Mouse (Mus musculus) midbrain, embryonic 16.5 days (tissue): ENCODE measurements around the gene Sult1e1. TPM values are rescaled to one million over a fixed set of nuclear protein-coding genes. Genes with fewer than 3 reads are reported as not detected.

Experiments
- ATAC-seq: fragments of 200-750 bp; cut with Nextera tagmentation; 2 replicates; pipeline ENCODE4 v1.8.0; 2017; ENCODE audit warnings: moderate TSS enrichment
- H3K27ac ChIP-seq: fragments of 300-500 bp; sonication (generic); 2 replicates; pipeline ENCODE4 v1.5.1; 2014; ENCODE audit warnings: mild to moderate bottlenecking, low read length, mixed read lengths
- H3K27me3 ChIP-seq: fragments of 300-500 bp; sonication (generic); 2 replicates; pipeline ENCODE4 v1.6.1; 2014; ENCODE audit warnings: low read depth, low read length, mixed read lengths; ENCODE audit not compliant: control insufficient read depth, insufficient read depth
- H3K36me3 ChIP-seq: fragments of 300-500 bp; sonication (generic); 2 replicates; pipeline ENCODE4 v1.6.1; 2014; ENCODE audit warnings: mild to moderate bottlenecking, low read length, moderate library complexity, mixed read lengths; ENCODE audit not compliant: control insufficient read depth, insufficient read depth
- H3K4me1 ChIP-seq: fragments of 300-500 bp; sonication (generic); 2 replicates; pipeline ENCODE4 v1.6.1; 2014; ENCODE audit warnings: mild to moderate bottlenecking, low read length, mixed read lengths; ENCODE audit not compliant: control insufficient read depth, insufficient read depth
- H3K4me2 ChIP-seq: fragments of 300-500 bp; sonication (generic); 2 replicates; pipeline ENCODE4 v1.6.1; 2014; ENCODE audit warnings: mild to moderate bottlenecking, low read length, mixed read lengths
- H3K4me3 ChIP-seq: fragments of 300-500 bp; sonication (generic); 2 replicates; pipeline ENCODE4 v1.5.1; 2014; ENCODE audit warnings: low read depth, mild to moderate bottlenecking, low read length, moderate library complexity, mixed read lengths
- H3K9ac ChIP-seq: fragments of 300-500 bp; sonication (generic); 2 replicates; pipeline ENCODE4 v1.6.1; 2014; ENCODE audit warnings: low read depth, low read length, mixed read lengths
- H3K9me3 ChIP-seq: fragments of 300-500 bp; sonication (generic); replicated peaks from 2 replicates; pipeline ENCODE4 v1.6.1; 2014; ENCODE audit warnings: mild to moderate bottlenecking, low read length, mixed read lengths; ENCODE audit not compliant: control insufficient read depth, poor library complexity, severe bottlenecking
- WGBS: fragments of 180-500 bp; shearing (Covaris S2); extraction: QIAGEN DNeasy Blood & Tissue Kit; methylation state at CpG from one replicate; pipeline ENCODE4 v1.1.7; 2014; 5-methylcytosine and 5-hydroxymethylcytosine counted together
- polyA plus RNA-seq: library from polyadenylated mRNA; unstranded; fragments of >200 nt; fragmentation: Nextera tagmentation; extraction: Ambion mirVana; gene quantifications from 2 replicates; pipeline ENCODE4 v1.2.1, GENCODE M21; 2015

The Sult1e1 gene
- polyA plus RNA-seq: not detected in 2 replicates

DNA sequence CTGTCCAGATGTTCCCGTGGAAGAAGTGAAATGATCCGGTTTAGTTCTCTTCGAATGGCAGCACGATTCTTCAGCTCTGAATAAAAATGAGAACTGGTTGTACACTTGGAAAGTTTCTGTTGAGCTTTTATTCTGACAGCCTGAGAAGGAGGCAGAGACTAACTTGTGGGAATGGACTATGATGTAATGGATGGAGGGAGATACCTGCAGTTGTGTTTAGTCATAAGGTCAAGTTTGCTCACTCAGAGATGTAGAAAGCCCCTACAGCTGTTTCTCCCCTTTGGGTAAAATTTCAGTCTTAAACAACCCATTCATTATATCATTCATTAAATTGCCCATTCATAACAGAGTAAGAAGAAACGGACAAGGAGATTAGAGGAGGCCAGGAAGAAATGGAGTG lies at the start of gene Sult1e1:
TSS of gene Sult1e1 (minus strand) at position 101 of the 400 bp plus-strand sequence.
- no peak within 1 kb of the TSS for H3K4me3 ChIP-seq
- WGBS: 75% methylated on average over 5 of the region's 5 CpGs
- ATAC-seq: no peak
- no peaks in the 10 kb centered on the region for H3K36me3 ChIP-seq
- H3K27ac ChIP-seq: no peak within 1 kb of the TSS
- H3K4me2 ChIP-seq: no peak within 1 kb of the TSS
- no peaks in the 10 kb centered on the region for H3K27me3 ChIP-seq
- no peak within 1 kb of the TSS for H3K9ac ChIP-seq
- no peaks in the 10 kb centered on the region for H3K9me3 ChIP-seq
- no peaks in the 10 kb centered on the region for H3K4me1 ChIP-seq

DNA sequence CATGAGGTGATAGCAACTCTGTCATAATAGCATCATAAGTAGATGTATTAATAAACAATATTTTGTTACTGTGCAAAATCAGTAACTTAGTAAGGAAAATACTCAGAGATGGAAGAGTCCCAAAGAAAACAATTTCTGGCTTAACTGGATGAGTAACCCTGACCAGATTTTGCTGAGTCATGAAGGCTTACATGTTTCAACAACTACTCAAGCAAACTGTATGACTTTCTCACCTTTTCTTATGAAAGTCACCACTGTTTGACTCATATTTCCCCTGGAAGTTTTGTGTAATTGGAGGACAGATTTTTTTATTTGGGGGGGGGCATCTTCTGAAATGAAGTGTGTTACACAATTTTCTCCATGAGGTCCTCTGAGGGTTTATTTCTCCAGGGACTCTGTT lies 31.3 kb upstream of the Sult1e1 start:
- no peak for ATAC-seq
- Histone ChIP-seq H3K4me2 (no peak overlapping the region), H3K9ac (no peak overlapping the region), H3K4me1 (no peaks in the 10 kb centered on the region), H3K9me3 (no peaks in the 10 kb centered on the region), H3K36me3 (no peaks in the 10 kb centered on the region), H3K4me3 (no peak overlapping the region), H3K27ac (no peak overlapping the region), H3K27me3 (no peaks in the 10 kb centered on the region)

DNA sequence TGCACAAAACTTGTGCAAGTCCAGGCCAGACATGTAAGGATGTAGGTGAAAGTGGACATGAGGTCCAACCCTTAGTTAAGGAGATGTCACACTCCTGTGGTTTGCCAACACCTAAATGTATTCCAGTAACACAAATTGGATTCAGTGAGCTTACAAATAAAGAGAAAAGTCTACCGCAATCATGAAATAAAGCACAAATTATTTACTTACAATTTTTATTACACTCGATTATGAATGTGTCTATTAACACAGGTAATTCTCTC lies 23.7 kb upstream of the Sult1e1 start:
- ATAC-seq: no peak
- WGBS: 92% methylated on average over 2 of the region's 2 CpGs

DNA sequence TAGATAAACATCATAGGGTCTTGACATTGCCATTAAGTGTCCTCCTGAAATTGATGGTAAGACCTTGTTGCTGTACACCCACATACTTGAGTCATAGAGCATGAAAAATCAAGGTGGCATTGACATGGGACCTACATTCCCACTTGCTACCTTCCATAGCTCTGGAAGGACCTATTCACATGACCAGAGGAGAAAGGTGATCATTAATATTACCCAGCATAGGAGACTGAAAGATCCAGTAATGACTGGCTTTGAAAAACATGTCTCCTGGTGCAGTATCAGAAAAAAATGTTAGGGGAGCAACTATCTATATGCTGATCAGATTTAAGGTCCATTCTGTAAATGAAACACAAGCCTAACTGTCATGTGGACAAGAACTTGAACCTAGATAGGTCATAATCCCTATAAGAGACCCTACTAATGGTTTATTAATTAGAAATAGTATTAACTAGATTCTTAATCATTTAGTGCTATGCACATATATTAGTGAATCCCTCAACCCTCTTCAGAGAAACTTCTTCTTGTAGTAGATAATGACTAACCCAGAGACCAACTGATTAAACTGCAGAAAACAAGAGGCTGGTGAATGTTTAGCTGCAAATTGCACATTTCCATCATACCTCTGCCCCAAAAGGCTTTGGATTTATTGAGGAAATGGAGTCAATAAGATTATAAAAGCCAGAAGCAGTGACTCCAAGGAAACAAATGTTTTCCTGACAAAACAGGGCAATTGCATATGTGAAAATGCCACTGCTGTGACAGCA lies 23.2 kb upstream of the Sult1e1 start:
- ATAC-seq: no peak
- Histone ChIP-seq H3K9ac (no peak overlapping the region), H3K9me3 (no peaks in the 10 kb centered on the region), H3K4me3 (no peak overlapping the region), H3K4me1 (no peaks in the 10 kb centered on the region), H3K27ac (no peak overlapping the region), H3K4me2 (no peak overlapping the region), H3K27me3 (no peaks in the 10 kb centered on the region), H3K36me3 (no peaks in the 10 kb centered on the region)

More for the DNA sequence above, 23.7 kb upstream of the Sult1e1 start:
- H3K27me3 ChIP-seq: no peaks in the 10 kb centered on the region
- no peaks in the 10 kb centered on the region for H3K36me3 ChIP-seq
- H3K4me1 ChIP-seq: no peaks in the 10 kb centered on the region
- H3K9ac ChIP-seq: no peak overlapping the region
- no peaks in the 10 kb centered on the region for H3K9me3 ChIP-seq
- H3K4me3 ChIP-seq: no peak overlapping the region
- no peak overlapping the region for H3K4me2 ChIP-seq
- H3K27ac ChIP-seq: no peak overlapping the region

DNA sequence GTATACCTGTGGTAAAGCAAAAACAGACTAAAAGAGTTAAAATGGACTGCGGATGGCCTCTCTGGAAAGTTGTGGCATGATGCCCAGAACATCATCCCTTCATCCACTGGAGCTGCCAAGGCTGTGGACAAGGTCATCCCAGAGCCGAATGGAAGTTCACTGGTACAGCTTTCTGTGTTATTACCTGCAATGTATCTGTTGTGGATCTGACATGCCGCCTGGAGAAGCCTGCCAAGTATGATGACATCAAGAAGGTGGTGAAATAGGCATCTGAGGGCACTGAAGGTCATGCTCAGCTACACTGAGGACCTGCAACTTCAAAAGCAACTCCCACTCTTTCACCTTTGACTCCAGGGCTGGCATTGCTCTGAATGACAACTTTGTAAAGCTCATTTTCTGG lies 9.6 kb upstream of the Sult1e1 start:
- H3K4me2 ChIP-seq: no peak overlapping the region
- H3K4me1 ChIP-seq: no peaks in the 10 kb centered on the region
- no peaks in the 10 kb centered on the region for H3K36me3 ChIP-seq
- H3K4me3 ChIP-seq: no peak overlapping the region
- no peaks in the 10 kb centered on the region for H3K27me3 ChIP-seq
- H3K27ac ChIP-seq: no peak overlapping the region
- no peak for ATAC-seq
- WGBS: 83% methylated on average over 3 of the region's 3 CpGs
- H3K9me3 ChIP-seq: no peaks in the 10 kb centered on the region
- no peak overlapping the region for H3K9ac ChIP-seq

DNA sequence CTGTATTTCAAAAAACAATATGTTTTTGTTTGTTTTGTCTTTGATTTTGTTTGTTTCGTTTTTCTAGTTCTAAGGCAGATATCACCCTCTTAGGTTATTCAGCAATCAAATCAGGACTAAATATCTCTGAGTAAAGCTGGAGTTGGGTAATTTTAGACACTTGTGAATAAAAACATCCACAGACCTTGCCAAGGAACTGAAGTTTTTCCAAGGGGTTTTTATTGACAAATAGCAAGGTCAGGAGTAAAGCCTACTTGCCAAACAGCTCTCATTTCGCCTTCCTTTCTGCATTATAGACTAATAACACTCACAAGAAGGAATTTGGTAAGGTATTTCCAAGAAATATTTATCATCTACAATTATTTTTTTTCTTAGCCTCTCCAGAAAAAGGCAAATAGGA lies 6.5 kb upstream of the Sult1e1 start:
- WGBS: 72% methylated on average over 2 of the region's 2 CpGs
- Histone ChIP-seq H3K36me3 (no peaks in the 10 kb centered on the region), H3K9me3 (no peaks in the 10 kb centered on the region), H3K4me2 (no peak overlapping the region), H3K27me3 (no peaks in the 10 kb centered on the region), H3K4me3 (no peak overlapping the region), H3K9ac (no peak overlapping the region), H3K4me1 (no peaks in the 10 kb centered on the region), H3K27ac (no peak overlapping the region)
- ATAC-seq: no peak

DNA sequence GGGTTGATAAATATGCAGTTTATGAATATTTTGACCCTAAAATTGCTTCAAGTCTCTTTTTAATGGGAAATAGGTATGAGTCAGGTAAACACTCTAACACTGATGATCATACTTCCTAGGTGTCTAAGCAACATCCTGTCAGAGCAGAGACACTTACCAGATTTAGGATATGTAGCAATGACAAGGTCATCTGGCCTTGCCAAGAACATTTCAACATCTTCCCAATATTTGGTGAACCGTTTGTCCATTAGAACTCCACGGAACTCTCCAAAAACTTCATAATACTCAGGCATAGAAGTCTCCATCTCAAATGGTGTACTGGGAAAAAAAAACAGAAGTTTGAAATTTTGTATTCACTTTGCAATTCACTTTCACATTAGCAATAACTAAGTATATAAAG lies 1.5 kb downstream of the Sult1e1 start:
- H3K4me1 ChIP-seq: no peaks in the 10 kb centered on the region
- no peaks in the 10 kb centered on the region for H3K27me3 ChIP-seq
- H3K9me3 ChIP-seq: no peaks in the 10 kb centered on the region
- WGBS: 92% methylated on average over 2 of the region's 2 CpGs
- H3K4me2 ChIP-seq: no peak overlapping the region
- no peak for ATAC-seq
- no peaks in the 10 kb centered on the region for H3K36me3 ChIP-seq
- H3K4me3 ChIP-seq: no peak overlapping the region
- H3K27ac ChIP-seq: no peak overlapping the region
- no peak overlapping the region for H3K9ac ChIP-seq

DNA sequence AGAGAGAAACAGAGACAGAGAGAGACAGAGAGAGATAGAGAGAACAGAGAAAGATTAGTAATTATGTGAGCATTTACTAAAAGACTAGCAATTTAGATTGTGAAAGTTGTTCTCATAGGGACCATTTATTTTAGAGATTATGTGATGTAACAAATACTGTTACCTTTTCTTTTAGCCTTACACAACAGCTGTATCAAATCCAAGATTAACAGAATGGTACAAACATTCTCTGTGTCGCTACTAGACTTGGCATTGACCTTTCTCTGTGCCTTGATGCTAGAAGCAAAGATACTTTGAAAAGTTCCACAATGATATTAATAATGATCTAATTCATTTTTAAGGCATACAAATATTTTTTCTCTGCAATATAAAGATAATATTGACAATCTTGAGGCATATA lies 11.0 kb downstream of the Sult1e1 start:
- Histone ChIP-seq H3K9me3 (no peaks in the 10 kb centered on the region), H3K4me1 (no peaks in the 10 kb centered on the region), H3K36me3 (no peaks in the 10 kb centered on the region), H3K9ac (no peak overlapping the region), H3K27ac (no peak overlapping the region), H3K4me3 (no peak overlapping the region), H3K27me3 (no peaks in the 10 kb centered on the region), H3K4me2 (no peak overlapping the region)
- WGBS: 97% methylated on average over 1 of the region's 1 CpGs
- no peak for ATAC-seq

DNA sequence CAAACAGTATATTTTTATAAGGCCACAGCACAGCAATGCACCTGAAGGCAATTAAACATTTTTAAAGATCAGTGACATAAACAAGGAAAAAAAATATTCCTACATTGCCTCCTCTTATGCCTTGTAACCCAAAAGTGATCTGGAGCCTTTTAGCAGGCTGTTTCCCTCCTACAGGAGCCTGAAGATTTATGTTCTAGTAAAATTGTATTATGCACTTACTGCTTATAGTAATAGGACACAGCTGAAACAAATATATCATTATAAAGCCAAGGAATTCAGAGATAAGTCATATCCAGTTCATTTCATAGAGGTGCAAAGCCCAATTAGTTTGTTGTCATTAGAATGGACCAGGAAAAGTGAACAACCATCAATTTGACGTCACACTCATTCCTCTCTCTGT lies 17.2 kb downstream of the Sult1e1 start:
- Histone ChIP-seq H3K9ac (no peak overlapping the region), H3K36me3 (no peaks in the 10 kb centered on the region), H3K4me2 (no peak overlapping the region), H3K27ac (no peak overlapping the region), H3K4me3 (no peak overlapping the region), H3K27me3 (no peaks in the 10 kb centered on the region), H3K4me1 (no peaks in the 10 kb centered on the region), H3K9me3 (no peaks in the 10 kb centered on the region)
- 65% methylated on average over 1 of the region's 1 CpGs for WGBS
- no peak for ATAC-seq
